Mouse (Mus musculus) thymus, postnatal 10 days (tissue): ENCODE measurements around the gene Stab2.
A peak's percentile ranks its signal among the peaks of the same experiment; 100 is the strongest.

ENCODE experiments used
- DNase-seq, 2 experiments: peaks; one replicate each; pipeline ENCODE4 v3.0.0; 2021; ENCODE audit warnings: low spot score in 2 of 2

Gene Stab2

GRCm38 (mm10) chr10:86891066-86891465 is 116.8 kb downstream of the Stab2 start:
- no peak for DNase-seq

DNA sequence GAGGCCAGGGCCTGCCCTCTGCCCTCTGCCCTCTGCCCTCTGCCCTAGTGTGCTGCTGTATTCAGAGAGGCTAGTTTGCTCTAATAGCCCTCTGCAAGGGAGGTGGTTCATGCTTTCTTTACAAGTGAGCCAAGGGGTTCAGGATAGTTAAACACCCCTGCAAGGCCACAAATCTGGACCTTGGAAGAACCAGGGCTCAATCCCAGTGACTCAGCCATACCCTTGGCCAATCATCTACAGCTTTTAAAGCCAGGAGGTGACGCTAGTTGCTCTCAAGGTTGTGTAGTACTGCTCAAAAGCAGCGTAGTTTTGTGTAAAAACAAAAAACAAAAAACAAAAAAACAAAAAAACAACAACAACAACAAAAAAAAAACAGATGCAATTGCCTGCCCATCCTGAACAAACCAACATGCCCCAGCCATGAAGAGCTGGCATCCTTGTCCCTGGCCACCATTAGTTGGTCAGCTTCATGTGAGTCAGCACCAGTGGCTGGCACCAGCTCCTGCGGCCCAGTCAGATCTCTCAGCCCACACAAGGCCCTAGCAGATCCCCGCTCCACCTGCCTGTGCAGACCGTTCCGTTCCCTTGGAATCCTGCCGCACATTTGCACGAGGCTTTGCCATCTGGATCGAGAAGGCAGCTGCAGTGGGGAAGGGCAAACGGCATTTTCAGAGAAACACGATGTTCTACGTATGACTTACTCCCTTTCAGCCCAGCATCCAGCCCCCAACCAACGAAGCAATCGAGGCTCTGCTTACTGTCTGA is 117.5 kb downstream of the Stab2 start:
- DNase-seq: no peak

GRCm38 (mm10) chr10:86889440-86889839 is 118.4 kb downstream of the Stab2 start:
- no peak for DNase-seq

DNA sequence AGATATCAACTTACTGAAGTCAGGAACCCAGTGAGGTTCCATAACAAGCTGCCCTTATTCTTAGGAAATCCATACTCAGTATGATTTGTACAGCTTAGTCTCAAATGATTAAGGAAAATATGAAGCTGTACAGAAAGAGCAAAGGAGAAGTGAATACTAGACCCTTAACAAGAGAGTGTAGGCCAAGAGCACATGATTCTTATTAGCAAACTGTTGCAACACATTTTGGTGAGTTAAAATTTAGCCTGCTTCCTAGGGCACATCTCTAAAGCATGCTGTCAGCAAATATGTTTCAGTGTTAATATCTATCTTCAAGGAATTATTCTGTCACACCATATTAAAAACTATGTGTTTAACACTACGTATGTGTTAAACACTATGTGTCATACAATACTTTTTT is 121.4 kb downstream of the Stab2 start:
- no peak for DNase-seq

- DNase-seq: no peak
These were observed 126.4 kb downstream of the Stab2 start for GRCm38 (mm10) chr10:86881448-86881847.

- DNase-seq: no peak
These were observed 127.6 kb downstream of the Stab2 start for GRCm38 (mm10) chr10:86880071-86880806.

DNA sequence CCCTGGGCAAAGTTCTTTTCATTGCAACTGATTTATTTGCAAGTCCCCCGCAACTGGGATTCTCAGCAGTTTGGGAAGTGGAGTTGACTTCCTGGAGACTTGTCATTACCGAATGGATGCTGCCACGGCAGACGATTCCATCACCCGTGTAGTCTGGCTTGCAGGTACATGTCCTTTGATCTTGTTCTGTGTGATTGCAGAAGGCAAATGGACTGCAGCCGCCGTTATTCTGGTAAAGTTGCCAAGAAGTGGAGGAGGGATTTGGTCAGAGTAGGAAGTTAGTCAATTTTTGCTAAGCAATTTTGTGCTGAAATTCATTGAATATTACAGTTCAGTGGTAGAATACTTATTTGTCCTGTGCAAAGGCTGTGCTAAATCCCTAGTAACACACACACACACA is 129.1 kb downstream of the Stab2 start:
- DNase-seq: no peak

GRCm38 (mm10) chr10:86872591-86872990 is 135.2 kb downstream of the Stab2 start:
- no peak for DNase-seq

DNA sequence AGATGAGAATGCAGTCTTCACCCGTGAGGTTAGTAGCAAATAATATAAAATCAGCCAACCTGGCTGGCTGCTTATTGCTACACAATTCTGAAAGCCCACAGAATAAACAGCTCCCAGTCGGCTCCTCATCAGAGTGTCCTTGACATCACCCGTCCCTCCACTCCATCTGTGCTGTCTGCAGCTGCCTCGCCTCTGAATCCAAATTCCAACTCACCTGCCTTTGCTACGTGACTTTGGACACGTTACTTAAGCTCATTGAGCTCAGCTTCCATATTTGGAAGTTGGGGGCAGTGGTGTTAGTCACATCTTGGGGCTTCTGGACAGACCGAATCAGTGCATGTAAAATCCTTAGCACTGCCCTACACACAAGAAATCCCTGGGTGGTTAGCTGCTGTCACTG is 135.7 kb downstream of the Stab2 start:
- DNase-seq: no peak

GRCm38 (mm10) chr10:86863429-86863828 is 144.4 kb downstream of the Stab2 start:
- no peak for DNase-seq

GRCm38 (mm10) chr10:86862496-86862895 is 145.3 kb downstream of the Stab2 start:
- DNase-seq: no peak

DNA sequence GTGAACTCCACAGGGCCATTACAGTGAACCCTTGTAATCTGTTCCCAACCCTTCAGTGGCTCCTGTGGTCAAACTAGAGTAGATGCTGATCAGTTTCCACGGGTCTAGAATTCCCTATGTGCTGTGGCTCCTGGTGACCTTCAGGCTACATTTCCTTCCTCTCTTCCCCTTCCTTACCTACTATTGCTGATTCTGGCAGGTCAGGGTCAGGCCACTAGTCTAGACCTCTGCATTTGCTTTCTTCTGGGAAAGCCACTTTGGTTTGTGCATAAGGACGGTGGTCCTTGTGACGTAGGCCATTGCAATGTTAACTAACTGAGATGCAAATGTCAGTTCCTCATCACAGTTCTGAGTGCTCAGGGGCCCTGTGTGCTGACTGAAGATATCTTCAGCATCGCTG is 147.4 kb downstream of the Stab2 start:
- DNase-seq: no peak

DNA sequence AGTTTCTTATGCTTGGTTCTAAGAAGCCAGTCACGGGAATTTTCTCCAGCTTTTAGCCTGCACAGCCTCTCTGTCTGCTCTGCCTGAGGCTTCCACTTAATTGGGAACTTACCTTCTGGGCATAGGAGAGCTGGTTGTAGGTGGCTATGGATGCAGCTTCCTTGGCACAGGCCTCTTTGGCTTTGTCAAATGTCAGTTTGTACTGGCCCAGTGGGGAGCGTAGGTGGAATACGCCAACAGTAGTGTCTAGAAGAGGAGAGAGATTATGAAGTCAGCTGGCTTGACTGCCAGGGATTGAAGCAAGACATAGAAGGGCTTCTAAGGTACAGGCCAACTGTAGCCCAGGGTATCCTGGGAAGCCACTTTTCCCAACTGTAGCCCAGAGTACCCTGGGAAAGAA is 154.4 kb downstream of the Stab2 start:
- no peak for DNase-seq

GRCm38 (mm10) chr10:86852160-86852559 is 155.7 kb downstream of the Stab2 start:
- no peak for DNase-seq

GRCm38 (mm10) chr10:86849508-86849907 is 158.3 kb downstream of the Stab2 start:
- no peak for DNase-seq

DNA sequence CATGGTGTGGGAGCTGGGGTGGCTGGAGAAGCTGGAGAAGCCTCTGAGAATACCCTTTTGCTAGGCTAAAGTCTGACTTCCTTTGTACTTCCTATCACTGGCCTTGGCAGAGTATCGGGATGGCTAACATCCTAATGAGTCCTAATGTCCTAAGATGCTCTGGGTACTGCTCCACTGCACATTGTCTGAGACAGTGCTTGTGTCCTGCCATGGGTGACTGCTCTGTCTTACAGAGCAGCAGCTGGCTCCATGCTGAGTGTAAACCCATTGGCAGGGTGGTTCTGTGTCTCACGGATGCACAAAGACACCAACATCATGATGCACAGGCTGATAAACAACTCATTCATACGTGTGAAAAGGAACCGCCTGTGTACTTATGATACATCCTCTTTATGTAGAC is 158.7 kb downstream of the Stab2 start:
- no peak for DNase-seq

DNA sequence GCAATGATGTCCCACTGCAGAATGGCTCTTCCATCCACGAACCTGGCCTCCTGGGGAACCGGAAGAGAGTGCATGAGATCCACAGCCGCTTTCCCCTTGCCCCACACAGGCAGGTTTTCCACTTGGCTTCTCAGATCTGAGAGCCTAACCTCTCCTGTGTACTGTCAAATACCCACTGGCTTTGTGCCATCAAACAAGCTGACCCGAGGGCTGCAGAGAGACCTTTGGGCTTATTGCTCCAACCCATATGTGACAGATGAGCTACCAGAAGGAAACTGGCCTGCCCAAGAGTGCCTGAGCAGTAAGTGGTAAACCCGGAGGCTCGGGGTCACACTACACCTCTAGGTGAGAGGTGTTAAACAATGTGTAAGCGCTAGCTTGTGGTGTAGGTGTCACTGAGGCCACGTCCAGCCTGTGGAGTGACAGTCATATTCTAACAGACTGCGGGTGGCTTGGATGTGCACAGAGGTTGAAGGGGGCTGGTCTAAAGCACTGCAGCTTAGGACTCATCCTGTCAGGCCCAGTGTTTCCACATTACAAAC is 160.8 kb downstream of the Stab2 start:
- DNase-seq: no peak

DNA sequence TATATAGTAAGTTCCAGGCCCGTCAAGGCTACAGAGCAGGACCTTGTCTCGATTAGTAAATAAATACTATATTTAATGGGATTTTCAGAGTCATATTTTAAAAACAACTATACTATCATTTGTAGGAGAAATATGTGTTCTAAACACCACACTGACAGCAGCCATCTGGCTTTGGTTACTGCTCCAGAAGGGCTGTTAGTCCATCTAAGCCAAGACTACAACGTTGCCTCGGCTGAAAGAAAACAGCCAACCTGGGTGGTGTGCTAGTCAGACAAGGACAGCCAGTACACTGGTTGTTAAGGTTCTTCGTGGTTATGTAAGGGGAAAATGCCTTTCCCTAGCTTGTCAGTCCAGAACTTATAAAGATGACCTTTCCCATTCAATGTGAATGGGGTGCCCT is 165.2 kb downstream of the Stab2 start:
- no peak for DNase-seq

DNA sequence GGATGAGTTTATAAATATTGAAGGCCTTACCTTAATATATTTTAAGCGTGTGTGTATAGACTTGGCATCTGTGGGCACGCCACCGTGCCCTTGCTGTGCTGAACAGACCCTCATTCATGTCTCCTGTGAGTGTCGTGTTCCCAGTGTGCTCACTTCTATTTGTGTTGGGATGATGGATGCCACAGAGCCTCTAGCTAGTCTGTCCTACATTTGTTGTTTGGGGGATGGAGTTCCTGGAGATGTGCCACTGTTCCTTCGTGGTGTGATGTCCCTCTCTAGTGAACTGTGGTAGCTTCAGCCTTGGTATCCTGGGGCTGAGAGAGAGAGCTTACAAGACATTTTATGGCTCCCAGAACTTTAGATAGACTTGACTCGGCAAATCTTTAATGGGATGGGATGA is 169.0 kb downstream of the Stab2 start:
- no peak for DNase-seq

DNA sequence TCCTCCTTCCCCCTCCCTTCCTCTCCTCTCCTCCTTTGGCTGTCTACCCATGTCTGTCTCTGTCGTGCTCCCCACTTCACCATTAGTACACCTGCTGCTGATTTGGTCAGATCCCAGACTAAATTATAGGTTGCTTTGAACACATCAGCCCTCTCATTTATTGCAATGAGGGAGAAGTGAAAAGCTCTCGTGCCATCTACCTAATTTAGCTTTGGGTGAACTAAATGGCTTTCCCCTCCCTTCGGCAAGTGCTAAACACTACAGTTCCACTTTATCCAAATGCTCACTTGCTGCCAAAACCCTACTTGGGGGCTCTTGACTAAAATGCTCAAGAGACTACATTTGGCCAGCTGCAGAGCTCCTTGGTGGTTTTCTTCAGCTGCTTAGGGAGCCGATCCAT is 171.0 kb downstream of the Stab2 start:
- DNase-seq: no peak

DNA sequence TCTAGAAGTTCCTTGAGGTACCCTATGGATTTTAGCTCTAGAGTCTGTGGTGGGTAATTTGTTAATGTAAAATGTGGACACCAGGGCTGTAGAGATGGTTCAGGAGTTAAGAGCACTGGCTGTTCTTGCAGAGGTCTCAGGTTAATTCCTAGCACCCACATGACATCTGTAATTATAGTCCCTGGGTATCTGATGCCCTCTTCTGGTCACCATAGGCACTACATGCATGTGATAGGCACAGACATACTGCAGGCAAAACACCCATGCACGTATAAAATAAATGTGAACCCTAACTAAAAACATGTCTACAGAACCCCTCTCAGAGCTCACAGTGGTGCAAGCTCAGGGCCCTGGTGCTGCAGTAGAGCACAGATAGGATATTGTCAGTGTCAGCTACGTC is 178.3 kb downstream of the Stab2 start:
- no peak for DNase-seq

DNA sequence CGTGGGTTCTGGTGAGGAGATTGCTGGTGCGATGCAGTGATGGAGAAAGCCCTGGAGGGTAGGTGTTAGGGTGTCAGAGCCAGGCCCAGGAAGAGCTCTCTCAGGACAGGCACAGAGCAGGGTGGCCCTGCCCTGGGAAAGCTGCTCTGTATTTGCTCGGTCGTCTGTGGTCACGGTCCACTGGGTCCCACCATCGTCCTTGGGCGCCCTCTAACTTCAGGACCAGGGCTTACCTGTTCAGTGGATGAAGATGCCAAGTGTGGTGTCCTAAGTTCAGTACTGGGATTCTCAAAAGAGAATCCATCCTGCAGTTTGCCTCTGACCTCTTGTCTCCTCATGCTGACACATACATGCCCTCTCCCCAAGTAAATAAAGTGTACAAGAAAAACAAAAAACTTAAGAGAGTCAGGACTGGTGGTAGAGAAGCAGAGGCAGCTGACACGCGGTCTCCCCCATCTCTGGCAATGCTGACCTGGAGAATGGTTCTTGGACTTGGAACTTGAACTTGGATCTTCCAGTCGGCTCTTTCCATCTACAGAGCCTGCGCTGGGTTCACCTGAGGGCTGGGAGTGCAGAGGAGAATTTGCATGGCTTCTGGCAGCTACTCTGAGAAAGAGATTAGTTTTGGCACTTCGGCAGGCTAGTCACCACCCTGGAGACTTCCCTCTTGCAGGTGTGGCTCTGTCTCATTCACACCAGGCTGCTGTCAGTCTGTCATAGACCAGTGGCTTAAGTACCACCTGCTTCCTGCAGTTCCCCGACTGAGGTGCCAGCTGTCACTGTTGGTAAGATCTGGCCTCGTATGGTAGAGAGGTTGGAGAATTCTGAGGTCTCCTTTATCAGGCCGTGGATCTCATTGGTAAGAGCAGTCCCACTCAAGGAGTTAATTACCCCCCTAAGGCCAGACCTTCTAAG is 179.3 kb downstream of the Stab2 start:
- DNase-seq: peak; percentile 11 to 12
